Mouse (Mus musculus) cortical plate, adult 2 months (tissue): Measurements from ENCODE around the gene Dqx1.

Experiments used
- CTCF ChIP-seq: fragments of 200-500 bp; IDR thresholded peaks from 2 replicates; pipeline ENCODE4 v1.5.1; 2011; ENCODE audit warnings: mild to moderate bottlenecking, control low read depth, low read length; ENCODE audit not compliant: insufficient read depth; ENCODE audit errors: extremely low read depth
- POLR2A ChIP-seq: fragments of 200-500 bp; IDR thresholded peaks from 2 replicates; pipeline ENCODE4 v1.6.1; 2011; ENCODE audit warnings: mild to moderate bottlenecking, low read length, control low read depth; ENCODE audit not compliant: insufficient read depth; ENCODE audit errors: extremely low read depth

DNA sequence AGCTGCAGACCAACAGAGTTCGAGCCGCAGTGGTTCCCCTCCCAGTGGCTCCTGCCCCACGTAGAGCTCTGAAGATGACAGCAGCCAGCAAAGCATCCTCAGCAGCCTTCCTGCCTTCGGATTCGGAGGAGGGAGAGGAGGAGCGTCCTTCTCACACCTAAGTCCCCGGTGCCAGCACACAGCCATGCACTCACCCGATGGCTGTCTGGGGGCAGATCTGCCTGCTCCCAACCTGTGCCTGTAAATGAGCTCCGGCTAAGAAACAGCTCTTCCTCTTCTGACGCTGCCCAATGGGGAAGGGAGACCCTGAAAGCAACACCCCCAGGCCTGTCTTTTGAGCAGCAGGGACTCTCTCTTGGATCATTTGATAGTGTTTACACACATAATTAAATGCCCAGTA is 27.9 kb upstream of the Dqx1 start:
- TF ChIP-seq POLR2A (no peak), CTCF (no peak)
